Mouse (Mus musculus) lung, postnatal 14 days (tissue): ENCODE data around the gene Ripor2.
A peak's percentile ranks its signal among the peaks of the same experiment; 100 is the strongest.

Source experiments
- DNase-seq: peaks from one replicate; pipeline ENCODE4 v3.0.0; 2021

Ripor2 gene

DNA sequence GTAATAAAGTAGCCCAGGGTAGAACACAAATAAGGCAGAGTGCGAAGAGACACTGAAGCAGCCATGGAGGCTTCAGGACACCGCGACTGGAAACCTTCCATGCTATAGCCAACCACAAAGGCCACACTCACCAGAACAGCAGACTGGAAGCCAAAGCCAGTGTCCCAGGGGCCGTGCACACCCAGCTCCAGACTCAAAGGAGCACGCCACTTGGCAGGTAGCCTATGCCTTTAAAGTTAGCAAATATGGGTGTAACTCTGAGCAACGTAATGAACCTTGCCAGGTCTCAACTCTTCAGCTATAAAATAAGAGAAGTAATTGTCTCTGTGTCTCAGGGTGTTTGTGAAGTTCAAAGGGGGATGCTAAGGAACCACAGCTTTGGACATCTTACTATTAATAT, 2.9 kb downstream of the Ripor2 start:
- no peak for DNase-seq

DNA sequence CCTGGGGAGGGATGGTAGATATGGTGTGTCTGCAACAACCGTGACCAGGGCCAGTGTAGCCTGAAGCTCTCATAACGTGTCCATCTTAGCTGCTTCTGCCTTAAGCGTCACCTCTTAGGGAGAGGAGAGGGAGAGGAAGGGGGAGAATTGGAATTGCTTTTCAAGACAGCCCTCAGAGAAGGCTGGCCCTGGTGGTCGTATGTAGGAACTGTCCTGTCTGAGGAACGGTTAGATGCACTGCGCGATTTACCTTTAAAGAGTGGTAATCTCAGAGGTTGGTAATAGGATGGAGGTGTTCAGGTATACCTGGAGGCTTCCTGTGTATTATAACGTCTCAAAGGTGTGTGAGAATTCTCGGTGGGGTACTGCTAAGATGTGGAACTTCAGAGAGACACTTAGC, 3.4 kb downstream of the Ripor2 start:
- DNase-seq: no peak

DNA sequence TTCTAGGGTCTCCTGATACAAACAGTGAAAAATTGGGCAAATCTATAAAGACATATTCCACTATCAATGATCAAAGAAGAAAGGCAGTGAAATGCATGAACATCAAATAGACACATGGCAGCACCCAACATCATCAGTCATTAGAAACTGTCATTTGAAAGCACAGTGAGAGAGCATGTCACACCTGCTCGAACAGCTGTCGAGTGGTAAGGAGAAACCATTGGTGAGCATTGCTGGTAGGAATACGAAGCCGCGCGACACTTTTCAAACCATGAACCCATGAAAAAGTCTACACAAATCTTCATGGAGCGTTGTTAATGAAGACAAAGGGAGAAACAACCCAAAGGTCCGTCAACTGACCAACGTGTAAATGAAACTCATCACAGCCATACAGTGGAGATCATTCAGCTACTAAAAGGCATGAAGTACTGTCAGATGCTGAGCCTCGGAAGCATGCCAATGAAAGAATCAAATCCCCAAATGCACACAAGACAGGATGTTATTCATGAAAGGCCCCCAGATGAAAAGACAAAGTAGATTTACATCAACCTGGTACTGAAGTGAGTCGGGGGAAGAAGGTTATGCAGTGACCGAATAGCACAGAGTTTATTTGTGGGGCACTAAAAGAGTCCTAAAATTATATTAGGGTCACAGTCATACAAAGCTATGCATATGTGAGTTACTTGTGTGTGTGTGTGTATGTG, 5.4 kb downstream of the Ripor2 start:
- no peak for DNase-seq

DNA sequence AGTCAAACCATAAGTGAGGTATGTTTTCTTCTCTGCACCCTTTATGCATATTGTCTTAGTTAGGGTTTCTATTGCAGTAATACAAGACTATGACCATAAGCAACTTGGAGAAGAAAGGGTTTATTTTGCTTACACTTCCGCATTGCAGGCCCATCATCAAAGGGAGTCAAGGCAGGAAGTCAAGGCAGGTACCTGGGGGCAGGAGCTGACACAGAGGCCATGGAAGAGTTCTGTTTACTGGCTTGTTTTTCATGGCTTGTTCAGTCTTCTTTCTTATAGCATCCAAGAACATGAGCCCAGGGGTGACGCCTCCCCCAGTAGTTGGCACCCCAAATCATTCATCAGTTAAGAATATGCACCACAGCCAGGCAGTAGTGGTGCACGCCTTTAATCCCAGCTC, 6.6 kb downstream of the Ripor2 start:
- DNase-seq: no peak

DNA sequence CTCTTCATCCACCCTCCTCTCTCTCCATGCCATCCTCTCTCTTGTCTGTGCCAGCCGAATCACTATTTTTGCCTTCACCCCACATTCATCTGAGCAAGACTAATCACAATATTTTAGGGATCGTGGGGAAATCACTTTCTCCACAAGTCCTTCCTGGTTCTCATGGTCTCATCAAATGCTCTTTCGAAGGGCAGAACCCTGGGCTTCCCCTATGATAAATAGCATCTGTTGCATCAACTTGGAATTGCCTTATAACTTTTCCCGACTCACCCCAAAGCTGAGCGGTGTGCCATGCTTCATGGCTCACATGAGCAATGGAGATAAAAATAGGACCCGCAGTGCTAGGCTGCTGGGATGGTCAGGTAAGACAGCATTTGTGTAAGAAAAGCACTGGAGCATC, 9.7 kb downstream of the Ripor2 start:
- no peak for DNase-seq

DNA sequence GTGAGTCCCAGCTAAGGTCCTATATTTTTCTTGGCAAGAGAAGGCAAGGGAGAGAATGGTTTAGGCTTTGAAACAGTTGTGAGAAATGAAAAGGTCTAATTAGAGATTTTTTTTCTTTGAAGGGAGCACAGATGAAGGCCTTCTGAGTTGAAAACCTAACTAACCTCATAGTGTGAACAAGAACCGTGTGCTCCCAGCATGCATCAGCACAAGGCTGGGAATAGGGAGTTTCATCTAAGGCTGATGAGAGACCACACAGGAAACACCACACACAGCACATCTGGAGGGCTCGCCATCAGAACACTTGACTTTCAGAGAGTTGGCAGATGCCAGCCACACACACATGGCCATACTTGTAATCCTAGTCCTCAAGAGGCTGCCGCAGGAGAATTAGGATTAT, 12.3 kb downstream of the Ripor2 start:
- no peak for DNase-seq

DNA sequence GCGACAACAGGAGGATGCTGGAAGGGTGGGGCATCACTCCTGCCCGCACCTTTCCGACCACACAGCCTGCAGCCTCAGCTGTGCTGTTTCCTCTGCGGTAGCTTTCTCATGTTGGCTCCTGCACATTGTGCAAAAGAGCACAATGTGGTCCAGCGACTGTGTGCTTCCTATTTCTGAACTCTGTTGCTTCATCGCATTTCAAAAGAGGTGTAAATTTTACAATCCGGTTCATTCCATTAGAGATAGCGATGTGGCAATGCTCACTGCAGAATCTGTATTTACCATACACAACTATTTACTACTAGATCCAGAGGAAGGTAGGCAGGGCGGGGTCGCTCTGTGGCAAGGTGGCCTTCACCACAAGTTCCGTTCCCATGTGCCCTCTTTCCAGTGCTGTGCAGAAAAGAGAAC, 17.6 kb downstream of the Ripor2 start:
- no peak for DNase-seq

DNA sequence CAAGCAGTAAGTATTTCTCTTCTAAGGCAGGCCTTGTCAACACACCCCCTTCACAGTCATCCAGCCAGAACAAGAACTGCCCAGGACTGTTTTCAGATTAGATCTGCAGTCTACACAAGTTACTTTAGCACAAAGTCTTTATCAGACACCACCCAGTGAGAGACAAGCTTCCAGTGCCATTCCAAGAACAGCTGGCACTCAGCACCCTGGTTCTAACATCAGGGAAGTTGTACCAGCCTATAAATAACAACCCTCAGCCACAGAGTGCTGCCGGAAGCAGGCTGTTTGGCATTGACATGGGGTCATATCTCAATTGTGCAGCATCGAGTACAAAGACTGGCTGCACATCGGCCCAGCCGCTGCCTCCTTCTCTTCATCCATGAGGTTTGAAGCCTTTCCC, 21.0 kb downstream of the Ripor2 start:
- peak; percentile 64 for DNase-seq

DNA sequence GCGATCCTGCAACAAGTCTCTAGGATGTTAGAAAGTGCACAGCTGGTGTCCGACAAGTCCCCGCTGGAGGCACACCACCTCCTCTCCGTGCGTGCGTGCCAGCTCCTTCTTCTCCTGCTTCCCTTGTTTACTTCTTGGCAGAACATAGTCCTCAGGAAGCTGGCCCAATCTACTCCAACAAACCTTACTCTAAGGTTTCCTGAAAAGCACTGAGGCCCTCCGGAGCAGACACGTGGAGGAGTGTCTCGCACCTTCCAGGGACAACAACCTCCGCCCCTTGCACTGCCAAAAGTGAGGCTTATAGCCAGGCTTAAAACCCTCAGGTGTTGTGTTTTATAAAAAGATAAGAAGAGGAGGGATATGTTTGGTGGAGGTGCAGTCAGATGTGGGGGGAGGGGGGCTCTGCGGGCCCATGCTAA, 21.6 kb downstream of the Ripor2 start:
- peak; percentile 77 for DNase-seq

DNA sequence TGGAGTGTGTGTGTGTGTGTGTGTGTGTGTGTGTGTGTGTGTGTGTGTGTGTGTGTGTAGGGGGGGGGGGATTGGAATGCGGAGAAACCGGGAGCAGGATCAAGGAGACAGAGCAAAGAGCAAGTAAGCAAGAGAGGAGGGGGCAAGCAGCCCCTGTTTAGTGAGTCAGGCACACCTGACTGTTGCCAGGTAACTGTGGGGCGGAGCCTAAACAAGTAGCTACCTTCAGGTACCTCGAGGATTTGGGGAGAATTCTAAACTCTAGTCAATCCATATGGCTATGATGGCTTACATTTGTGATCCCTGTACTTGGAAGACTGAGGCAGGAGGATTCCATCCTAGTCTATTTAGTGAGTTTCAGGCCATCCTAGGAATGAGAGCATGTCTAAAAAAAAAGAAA, 22.1 kb downstream of the Ripor2 start:
- DNase-seq: no peak

DNA sequence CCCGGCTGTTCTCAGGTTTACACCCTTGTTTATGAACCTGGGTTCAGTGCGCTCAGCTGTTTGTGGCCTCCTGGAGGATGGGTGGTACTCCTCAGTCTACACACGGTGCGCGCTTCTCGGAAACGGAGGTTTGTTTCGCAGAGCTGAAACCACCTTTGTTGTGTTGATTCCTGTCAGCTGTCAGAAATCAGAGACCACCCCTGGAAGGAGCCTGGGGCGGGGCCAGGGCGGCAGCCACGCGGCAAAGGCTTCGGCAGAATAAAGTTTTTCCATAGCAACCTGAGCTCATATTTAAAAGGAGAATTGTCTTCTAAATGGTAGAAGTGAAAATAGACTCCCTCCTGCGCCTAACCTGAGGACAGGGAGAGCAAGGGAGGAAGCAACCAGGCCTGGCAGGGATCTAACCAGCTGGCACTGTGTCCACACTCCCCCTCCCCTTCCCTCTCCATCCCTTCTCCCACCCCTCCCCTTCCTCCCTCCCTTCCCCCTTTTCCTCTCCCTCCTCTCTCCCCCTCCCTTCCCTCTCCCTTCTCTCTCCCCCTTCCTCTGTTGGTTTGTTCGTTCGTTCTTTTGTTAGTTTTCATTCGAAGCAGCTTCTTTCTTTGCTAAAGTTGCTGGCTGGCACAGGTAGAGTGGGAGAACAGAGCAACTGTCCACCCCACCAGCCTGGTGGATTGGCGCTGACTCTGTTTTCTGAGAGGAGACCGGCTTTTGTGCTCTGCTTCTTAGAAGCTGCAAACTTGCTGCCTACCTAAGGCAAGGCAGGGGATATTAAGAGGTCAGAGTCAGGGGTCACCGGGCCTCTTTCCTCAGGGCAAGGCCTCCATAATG, 23.0 kb downstream of the Ripor2 start:
- peak; percentile 34 for DNase-seq

DNA sequence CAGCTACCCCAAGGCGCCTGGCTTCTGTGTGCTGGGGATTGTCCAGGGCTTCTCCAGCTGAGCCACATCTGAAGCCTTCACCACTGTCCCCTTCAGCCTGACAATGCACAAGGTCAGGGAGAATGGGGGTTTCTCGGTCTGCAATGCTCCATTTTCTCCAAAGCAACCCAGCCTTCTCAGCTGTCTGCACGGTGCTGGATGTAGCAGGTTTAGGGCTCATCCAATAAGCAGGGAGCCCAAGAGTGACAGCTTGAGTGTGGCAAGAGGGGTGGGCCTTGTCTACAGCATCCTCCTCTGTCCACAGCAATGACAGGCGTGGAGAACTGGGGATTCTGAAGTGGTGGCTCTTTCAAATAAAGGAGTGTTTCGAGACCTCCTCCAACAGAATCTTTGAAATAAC, 23.8 kb downstream of the Ripor2 start:
- no peak for DNase-seq

DNA sequence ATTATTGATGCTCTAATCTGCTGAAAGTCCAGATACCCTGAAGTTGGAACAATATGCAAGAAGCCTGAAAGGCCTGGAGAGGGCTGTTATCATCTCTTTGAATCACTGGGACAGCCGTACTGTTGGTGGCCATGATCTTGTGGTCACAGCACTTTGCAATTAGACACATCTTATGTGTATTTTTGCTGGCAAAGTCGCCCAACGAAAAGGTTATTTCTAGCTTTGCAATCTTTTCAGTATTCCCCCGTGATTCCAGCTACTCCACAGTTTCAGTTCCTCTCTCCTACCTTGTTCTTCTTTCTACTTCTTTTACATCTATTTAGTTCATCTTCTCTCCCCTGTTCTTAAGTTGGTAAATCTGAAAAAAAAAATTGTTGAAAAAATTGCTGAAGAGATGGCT, 26.0 kb downstream of the Ripor2 start:
- no peak for DNase-seq

DNA sequence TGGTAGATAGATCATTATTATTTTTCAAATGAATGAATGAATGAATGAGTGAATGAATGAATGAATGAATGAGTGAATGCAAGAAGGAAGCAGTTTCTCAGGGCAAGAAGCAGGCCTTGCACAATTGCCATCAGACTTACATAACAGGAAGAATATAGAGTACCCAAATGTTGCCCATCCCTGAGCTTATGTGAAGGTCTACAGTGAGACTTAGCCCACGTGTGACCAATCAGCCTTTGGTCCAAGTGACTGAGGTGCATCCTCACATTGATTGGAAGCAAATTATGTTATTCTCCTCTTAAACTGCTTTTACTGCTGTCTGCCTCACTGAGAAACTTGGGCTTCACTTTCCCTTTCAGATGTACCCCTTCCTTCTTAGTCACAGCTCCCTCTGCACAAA, 26.7 kb downstream of the Ripor2 start:
- no peak for DNase-seq

DNA sequence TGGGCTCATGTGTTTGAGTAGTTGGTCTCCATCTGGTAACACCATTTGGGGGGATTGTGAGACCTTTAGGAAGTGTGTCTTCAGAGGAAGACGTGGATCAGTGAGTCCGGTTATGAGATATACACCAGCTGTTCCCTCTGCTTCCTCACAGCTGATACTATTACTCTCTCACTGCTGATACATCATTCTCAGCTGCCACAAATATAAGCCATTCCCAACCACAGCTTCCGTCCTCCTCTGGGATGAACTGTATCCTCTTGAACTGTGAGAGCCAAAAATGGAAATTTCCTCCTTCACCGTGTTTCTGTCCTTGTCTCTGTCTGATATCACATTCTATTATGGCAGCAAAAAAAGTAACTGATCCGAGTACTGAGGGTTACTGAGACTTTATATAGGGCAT, 28.9 kb downstream of the Ripor2 start:
- DNase-seq: no peak

DNA sequence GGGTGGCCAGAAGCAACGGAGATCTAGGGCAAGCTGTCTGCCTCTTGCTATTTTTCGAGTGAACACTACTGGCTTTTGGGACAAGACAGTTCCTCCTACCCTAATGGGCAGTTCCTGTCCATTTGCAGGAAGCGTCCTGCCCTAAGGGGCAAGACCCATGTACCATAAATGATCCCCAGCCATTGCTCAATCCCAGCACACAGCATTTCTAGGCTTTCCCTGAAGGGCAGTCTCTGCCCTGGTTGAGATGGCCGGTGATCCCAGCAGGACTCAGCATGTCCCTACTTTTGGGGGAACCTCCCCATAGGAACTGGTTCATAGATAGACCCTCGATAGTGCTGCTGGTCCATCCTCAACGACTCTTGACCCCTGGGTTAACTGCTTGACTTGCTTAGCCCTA, 31.0 kb downstream of the Ripor2 start:
- DNase-seq: no peak

DNA sequence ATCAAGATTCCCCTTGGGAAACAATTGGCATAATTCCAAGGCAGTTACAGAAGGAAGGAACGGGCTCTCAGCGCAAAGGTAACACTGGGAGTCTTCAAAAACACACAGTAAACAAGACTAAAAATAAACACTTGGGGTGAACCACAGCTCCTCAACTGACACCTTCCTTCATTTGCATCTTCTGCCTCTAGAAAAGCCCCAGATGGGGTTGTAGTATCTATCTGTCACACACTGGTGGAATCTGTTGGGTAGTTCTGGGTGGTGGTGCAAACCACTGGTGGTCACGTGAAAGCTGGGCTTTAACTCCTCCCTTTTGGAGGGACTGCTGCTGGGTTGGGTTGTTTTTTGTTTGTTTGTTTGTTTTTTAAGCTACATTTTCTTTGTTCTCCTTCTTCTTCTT, 31.4 kb downstream of the Ripor2 start:
- DNase-seq: no peak

DNA sequence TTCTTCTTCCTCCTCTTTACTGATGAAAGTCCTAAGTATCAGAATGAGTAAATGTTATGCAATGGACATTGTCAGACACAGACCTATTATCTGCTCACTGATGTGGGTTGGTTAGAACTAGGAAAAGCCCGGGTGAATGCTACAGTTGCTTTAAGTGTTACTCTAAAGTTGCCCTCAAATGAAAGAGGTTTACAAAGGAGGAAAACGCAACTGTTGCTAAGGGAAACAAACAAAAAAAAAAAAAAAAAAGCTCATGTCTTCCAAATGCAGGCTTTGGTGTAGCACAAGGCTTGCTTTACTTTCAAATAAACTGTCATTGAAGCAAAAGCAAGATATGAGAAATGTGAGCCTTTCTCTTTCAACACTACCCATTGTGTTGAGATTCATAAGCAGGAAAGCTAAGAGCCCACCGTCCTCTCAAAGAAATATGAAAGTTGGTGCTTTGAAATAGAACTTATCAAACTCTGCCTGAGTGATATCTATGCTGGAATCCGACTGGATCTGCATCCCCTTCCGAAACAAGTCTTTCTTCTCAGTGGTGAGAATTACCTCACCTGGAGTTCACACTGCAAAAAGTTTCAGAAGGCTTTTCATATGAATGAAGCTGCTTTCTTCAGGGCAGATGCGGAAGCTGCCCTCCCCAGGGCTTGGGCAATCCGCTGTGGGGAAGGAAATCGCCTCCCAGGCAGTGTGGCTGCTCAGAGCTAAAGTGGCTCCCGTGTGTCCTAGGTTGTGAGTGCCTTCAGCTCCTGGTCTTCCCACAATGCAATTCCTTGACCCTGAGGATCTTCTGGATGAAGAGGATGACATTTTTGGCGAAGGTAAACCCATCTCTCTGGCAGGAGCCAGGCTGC, 32.2 kb downstream of the Ripor2 start:
- DNase-seq: no peak

DNA sequence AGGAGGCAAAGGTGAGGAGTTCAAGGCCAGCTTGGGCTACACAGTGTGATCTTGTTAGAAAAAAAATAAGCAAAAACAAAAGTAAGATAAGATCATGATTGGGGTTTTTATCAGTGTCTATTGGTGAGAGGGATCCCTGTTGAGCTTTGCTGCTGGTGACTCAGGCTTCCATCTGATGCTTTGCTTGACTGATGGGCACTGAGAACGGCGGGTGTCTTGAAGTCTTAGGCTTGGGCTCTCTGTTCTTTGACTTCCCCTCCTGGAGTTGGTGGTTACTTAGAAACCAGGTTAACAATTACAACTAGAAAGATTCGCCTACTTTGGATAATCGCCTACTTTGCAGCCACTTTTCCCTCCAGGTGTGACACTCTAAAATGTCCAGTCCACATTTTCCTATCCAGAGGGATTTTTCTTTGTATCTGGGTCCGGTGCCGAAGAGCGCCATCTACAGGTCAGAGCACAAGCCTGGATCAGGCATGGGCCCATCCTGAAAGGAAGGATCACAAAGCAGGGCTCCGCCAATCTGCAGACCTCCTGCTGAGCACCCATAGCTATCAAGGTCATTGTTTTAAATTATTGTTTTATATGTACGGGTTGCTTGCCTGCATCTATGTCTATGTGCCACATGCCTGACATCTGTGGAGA, 34.1 kb downstream of the Ripor2 start:
- peak; percentile 64 for DNase-seq

DNA sequence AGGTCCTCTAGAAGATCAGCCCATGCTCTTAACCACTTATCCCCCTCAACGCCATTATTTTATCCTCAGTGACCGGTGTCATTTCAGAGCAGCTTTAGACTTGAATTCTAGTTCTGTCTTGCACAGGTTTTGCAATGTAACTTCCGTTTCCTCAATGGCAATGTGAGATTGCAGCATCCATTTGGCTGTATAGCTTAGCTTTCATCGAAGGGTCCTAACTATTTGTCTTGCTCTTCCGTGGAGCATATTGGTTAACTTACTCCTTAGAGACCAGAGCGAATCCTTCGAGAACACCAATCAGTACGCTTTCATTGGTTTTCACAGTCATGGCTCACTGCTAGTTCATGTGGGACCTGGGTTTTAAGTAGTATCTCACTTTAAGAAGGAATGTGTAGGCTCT, 34.7 kb downstream of the Ripor2 start:
- no peak for DNase-seq

DNA sequence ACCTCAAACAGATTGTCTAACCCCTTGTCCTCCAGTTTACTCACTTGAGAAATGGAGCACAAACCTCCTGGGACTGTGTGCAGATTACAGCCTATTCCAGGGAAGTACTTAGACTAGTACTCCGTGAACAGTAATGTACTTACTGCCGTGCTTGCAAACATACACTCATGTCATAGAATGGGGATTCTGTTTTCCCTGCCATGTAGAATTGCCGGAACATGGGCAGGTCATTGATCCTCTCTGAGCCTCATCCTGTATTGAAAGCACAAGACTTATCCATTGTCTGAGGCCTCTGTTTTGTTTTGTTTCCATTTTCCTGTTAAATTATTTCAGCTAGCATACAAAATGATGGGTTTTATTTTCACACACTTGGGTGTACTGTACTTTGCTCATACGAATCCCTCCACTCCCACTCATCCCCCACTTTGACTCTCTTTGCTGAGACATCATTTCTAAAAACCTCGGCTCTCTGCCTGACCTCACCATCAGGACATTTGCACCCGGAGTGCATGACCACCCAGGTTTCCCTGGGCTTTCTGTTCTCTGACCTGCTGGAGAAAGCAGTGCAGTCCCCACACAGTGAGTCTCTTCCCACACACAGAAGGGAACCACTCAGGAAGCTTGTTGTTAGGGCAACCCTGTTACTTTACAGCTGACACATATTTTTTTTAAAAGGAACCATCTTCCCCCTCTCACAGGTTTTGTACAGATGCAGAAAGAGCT, 35.2 kb downstream of the Ripor2 start:
- no peak for DNase-seq

DNA sequence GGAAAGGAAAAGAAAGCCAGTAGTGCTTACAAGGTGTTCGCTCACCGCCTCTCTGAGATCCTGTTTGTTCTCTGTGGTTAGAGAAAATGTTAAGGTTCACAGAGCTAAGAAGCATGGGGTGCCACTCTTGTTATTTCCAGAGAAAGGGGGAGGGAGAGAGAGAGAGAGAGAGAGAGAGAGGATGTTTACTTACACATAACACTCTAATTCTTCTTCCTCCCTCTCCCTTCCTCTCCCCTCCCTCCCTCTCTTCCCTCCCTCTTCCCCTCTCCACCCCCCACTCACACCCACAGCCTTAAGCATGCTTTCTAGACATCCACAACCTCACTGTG, 35.8 kb downstream of the Ripor2 start:
- DNase-seq: no peak

DNA sequence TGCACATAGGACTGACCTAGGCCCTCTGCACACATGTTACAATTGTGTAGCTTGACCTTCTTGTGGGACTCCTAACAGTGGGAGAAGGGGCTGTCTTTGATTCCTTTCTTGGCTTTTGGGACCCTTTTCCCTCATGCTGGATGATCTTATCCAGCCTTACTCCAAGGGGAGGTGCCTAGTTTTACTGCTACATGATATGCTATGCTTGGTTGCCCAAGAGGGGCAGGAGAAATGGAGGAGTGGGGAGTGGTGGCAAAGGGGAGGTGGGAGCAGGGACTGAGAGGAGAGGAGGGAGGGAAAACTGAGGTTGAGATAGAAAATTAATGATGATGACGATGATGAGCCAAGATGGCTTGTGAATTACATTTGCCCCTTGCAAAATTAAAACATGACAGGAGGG, 37.7 kb downstream of the Ripor2 start:
- no peak for DNase-seq
